ENCODE assay signal across 31 mouse cellular contexts in genomic region chr2:109298160-109298559, GRCm38 (mm10).
"Had no signal": no experiment of that assay in that cellular context is flagged by ENCODE, and none has a peak within 500 bp of the region (broad histone marks: within the 10 kb centered on the region; RNA-seq: fewer than 3 reads in every experiment).

No protein-coding gene starts in this region.

- ATAC-seq: liver, embryonic 12.5 days; liver, postnatal 0 days; lung, postnatal 0 days; midbrain, embryonic 13.5 days; midbrain, embryonic 15.5 days had no signal

- H3K9me3 ChIP-seq: limb, embryonic 10.5 days; limb, embryonic 12.5 days; limb, embryonic 13.5 days; limb, embryonic 15.5 days; liver, embryonic 12.5 days; liver, embryonic 13.5 days; liver, embryonic 15.5 days; lung, embryonic 15.5 days; megakaryocyte, embryonic 14.5 days; midbrain, embryonic 10.5 days; midbrain, embryonic 12.5 days; midbrain, embryonic 13.5 days; midbrain, embryonic 15.5 days; neural tube, embryonic 12.5 days had no signal

- H3K36me3 ChIP-seq: midbrain, embryonic 15.5 days had no signal

- H3K9ac ChIP-seq: limb, embryonic 12.5 days; limb, embryonic 13.5 days; limb, embryonic 15.5 days; liver, embryonic 12.5 days; liver, embryonic 13.5 days; liver, embryonic 14.5 days; liver, embryonic 15.5 days; liver, postnatal 0 days; lung, embryonic 14.5 days; lung, embryonic 15.5 days; midbrain, embryonic 12.5 days; midbrain, embryonic 13.5 days; midbrain, embryonic 15.5 days; neural tube, embryonic 12.5 days had no signal

- H3K27ac ChIP-seq: left cerebral cortex, adult 2 months; limb, embryonic 10.5 days; limb, embryonic 12.5 days; limb, embryonic 13.5 days; limb, embryonic 15.5 days; liver, embryonic 12.5 days; liver, embryonic 13.5 days; liver, embryonic 14.5 days; liver, embryonic 15.5 days; lung, embryonic 15.5 days; macrophage; midbrain, embryonic 10.5 days; midbrain, embryonic 12.5 days; midbrain, embryonic 13.5 days; midbrain, embryonic 15.5 days; neural tube, embryonic 12.5 days had no signal

- H3K4me2 ChIP-seq: limb, embryonic 12.5 days; limb, embryonic 13.5 days; limb, embryonic 15.5 days; liver, embryonic 11.5 days; liver, embryonic 12.5 days; liver, embryonic 13.5 days; liver, embryonic 15.5 days; lung, embryonic 14.5 days; lung, embryonic 15.5 days; midbrain, embryonic 12.5 days; midbrain, embryonic 13.5 days; midbrain, embryonic 15.5 days; neural tube, embryonic 12.5 days had no signal

- H3K27me3 ChIP-seq: limb, embryonic 12.5 days; limb, embryonic 13.5 days; limb, embryonic 15.5 days; liver, embryonic 12.5 days; liver, embryonic 13.5 days; liver, embryonic 15.5 days; lung, embryonic 15.5 days; megakaryocyte, embryonic 14.5 days; midbrain, embryonic 12.5 days; midbrain, embryonic 13.5 days; midbrain, embryonic 15.5 days; neural tube, embryonic 12.5 days had no signal

- H3K4me1 ChIP-seq: limb, embryonic 10.5 days; limb, embryonic 12.5 days; limb, embryonic 13.5 days; limb, embryonic 15.5 days; lung, embryonic 15.5 days; megakaryocyte, embryonic 14.5 days; midbrain, embryonic 10.5 days; midbrain, embryonic 12.5 days; midbrain, embryonic 13.5 days; midbrain, embryonic 15.5 days; neural tube, embryonic 12.5 days had no signal

- DNase-seq: left cerebral cortex, postnatal 4 days; liver; liver, embryonic 13.5 days; liver, postnatal 0 days; lung, adult 18-20 months; lung, adult 2 months; lung, embryonic 14.5 days; lung, postnatal 10 days; lung, postnatal 14 days; lung, postnatal 36 days; lung, postnatal 4 days; midbrain, embryonic 14.5 days had no signal

- H3K4me3 ChIP-seq: left cerebral cortex, adult 2 months; limb, embryonic 10.5 days; limb, embryonic 12.5 days; limb, embryonic 13.5 days; limb, embryonic 15.5 days; liver, embryonic 12.5 days; liver, embryonic 13.5 days; liver, embryonic 15.5 days; lung, embryonic 15.5 days; megakaryocyte, embryonic 14.5 days; midbrain, embryonic 10.5 days; midbrain, embryonic 12.5 days; midbrain, embryonic 13.5 days; midbrain, embryonic 15.5 days; myocyte; neural tube, embryonic 12.5 days had no signal
